Mouse (Mus musculus): ENCODE measurements around the gene Ank3.

DNA sequence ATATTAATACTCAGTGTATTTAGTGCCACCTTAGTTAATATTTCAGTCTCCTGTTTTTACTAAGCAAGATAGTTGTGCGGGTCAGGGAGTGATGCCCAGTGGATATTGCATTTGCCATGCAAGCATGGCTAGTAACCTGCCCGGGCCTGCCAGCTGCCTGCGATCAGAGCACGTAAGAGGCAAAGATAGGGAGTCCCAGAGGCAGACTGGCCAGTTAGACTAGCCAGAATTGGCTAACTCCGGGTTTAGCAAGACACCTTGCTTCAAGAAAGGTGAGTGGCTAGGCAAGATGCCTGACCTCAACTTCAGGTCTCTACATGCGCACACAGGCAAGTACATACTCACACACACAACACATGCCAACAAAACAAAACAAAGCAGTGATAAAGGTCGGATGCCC lies 563.7 kb downstream of the Ank3 start:
- no peak for TF ChIP-seq POLR2A (IDR thresholded peaks at IDR 0.05; ENCODE audit: borderline replicate concordance, extremely low read depth, low read depth, low read length)
- no peak for TF ChIP-seq CTCF (IDR thresholded peaks at IDR 0.05; ENCODE audit: insufficient read depth, low read length)

All from lung, adult 2 months (tissue).